Mouse (Mus musculus) heart, postnatal 0 days (tissue): ENCODE results near the gene Bmp8a.

Experiments
- CTCF ChIP-seq: IDR thresholded peaks from 2 replicates; pipeline ENCODE4 v1.5.1; 2016; ENCODE audit warnings: antibody characterized with exemption, control low read depth, low read depth
- EP300 ChIP-seq: IDR thresholded peaks from 2 replicates; pipeline ENCODE4 v1.6.1; 2016; ENCODE audit warnings: antibody characterized with exemption, low read depth

DNA sequence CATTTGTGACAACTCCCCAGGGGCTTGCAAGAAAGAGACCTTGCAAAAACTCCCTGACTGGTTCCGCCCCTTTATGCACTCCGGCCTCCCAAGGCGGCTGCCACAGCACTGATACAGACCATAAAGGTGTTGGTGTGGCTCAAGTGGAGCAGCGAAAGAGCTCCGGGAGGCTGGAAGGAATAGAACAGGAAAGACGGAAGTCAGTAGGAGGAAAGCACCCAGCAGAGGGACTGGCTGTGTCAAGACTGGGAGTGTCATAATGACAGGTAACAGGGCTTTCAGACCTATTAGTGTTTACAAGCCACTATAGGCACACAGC is 378 bp upstream of the Bmp8a start:
- no peak for TF ChIP-seq CTCF
- no peak for TF ChIP-seq EP300
